Mouse (Mus musculus): Measurements from ENCODE around the gene Ccl25.

GRCm38 (mm10) chr8:4335678-4336077 lies 10.7 kb downstream of the Ccl25 start:
- no peak for TF ChIP-seq CTCF (IDR thresholded peaks at IDR 0.05)
- no peak for TF ChIP-seq POLR2A (IDR thresholded peaks at IDR 0.05; ENCODE audit: insufficient read depth, low read depth, low read length)
- no peak for TF ChIP-seq EP300 (IDR thresholded peaks at IDR 0.05; ENCODE audit: insufficient read depth, low read depth, low read length)
